Mouse (Mus musculus) hindlimb bud, embryonic 11.5 days (tissue): ENCODE measurements around the gene Ifne.
A peak's percentile ranks its signal among the peaks of the same experiment; 100 is the strongest.

Experiments
- DNase-seq: peaks from one replicate; pipeline ENCODE4 v3.0.0-alpha.2; 2012; ENCODE audit warnings: low read depth, low spot score; ENCODE audit errors: extremely low spot score

Ifne gene

DNA sequence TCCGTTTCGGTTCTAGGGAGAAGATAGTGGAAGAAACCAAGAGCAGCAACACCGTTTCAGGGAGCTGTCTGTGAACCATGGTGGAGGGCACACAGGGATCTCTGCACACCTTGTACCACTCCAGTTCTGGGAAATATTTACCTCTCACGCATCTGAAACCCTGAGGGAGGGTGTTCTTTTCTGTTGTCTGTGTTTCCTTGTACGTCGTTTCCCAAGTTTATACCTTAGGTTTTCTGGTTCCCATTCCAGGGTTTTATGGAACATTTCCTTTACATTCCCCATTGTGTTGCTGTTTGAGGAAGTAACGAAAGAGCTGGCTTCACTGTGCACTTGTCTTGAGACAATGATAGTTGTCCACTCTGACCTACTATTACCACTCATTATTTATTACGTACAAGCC lies at the start of gene Ifne:
Gene Ifne, minus strand, starts transcription at position 101 of the 400 bp plus-strand sequence.
- DNase-seq: no peak

DNA sequence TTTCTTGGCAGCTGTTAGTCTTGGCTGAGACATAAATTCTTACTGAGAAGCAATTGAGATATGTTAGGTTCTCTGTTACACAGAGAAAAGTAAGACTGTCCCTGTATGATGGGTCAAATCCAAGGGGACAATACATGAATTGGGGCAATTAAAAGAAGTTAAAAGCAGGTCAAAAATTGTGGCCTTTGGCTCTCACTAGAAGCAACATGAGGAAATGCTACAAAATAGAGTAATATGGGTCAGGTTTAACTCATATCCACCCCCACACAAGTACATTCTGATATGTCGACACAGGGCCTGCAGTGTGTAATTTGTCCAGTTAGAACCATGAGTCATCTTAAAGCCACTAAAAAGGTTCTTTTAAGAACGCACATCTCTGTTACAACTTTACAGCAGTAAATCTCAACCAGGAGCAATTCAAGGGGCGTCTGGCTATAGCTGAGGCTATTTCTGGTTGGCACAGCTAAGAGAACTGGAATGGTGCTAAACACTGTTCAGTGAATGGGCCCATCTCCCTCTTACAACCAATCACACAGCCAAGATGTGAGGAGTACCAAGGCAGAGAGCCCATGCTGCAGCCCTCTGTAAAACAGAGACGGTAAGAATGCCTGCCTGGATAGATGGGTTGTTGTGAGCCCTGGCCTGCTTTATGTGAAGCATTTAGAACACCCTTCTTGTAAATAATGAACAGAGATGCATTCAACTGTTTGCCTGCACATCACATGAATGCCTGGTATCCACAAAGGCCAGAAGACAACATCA lies 48.5 kb upstream of the Ifne start:
- DNase-seq: no peak

- DNase-seq: no peak
Measured at GRCm38 (mm10) chr4:88927850-88928249, 47.8 kb upstream of the Ifne start.

- DNase-seq: no peak
Measured at GRCm38 (mm10) chr4:88926637-88927036, 46.6 kb upstream of the Ifne start.

DNA sequence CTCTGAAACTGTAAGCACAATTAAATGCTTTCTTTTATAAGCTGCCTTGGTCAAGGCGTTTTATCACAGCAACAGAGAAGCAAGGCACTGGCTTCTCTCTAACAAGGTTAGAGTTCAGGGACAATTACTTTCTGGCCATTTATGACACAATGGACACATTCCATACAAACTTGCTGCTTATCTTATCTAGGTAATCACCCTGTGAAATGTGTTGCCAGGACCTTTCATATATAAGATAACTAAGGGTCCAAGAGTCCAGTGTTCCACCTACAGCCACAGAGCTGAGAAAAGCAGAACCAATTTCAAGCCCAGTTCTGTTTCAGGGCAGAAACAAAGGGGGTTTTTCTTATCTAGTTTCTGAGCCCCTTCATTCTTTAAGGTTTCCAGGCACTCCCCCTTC lies 46.1 kb upstream of the Ifne start:
- DNase-seq: no peak

DNA sequence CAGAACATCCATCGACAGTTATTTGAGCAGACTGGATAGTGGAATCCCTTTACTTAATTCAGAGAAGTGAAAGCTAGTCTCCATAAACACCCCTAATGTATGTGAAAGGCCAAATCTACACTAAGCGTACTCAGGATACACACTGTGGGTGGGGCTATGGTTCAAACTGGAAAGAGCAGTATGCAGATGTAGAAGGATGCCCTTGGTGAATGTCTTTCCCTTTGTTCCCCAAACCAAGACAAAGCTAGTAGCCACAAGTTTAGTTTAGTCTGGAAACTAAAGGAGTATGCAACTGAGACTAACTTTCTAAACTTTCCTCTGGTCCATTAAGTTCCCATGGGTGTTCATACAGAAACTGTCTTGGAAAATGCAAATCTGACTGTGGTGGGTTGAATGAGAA lies 45.5 kb upstream of the Ifne start:
- DNase-seq: no peak

- no peak for DNase-seq
Measured at GRCm38 (mm10) chr4:88921280-88921679, 41.3 kb upstream of the Ifne start.

- no peak for DNase-seq
Measured at GRCm38 (mm10) chr4:88917770-88918460, 37.9 kb upstream of the Ifne start.

- no peak for DNase-seq
Measured at GRCm38 (mm10) chr4:88916306-88916705, 36.3 kb upstream of the Ifne start.

GRCm38 (mm10) chr4:88913984-88914383 lies 34.0 kb upstream of the Ifne start:
- DNase-seq: no peak

DNA sequence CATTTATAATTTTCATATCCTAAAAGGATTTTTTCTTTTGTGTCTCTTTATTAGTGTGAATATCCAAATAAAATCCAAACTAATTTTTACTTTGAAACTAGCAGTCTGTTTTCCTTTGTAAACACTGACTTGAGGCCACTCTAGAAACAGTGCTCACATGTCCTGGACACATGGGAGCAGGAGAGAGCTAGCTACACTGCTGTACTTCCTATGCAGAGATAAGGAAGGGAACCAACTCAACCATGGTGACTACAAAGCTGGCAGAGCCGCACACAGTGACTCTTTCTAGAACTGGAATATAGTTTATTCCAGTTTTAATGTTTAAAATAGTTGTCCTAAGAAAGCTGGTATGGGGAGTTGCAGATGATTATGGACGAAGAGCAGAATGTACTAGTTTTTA lies 32.9 kb upstream of the Ifne start:
- no peak for DNase-seq

- no peak for DNase-seq
Measured at GRCm38 (mm10) chr4:88912187-88912586, 32.2 kb upstream of the Ifne start.

DNA sequence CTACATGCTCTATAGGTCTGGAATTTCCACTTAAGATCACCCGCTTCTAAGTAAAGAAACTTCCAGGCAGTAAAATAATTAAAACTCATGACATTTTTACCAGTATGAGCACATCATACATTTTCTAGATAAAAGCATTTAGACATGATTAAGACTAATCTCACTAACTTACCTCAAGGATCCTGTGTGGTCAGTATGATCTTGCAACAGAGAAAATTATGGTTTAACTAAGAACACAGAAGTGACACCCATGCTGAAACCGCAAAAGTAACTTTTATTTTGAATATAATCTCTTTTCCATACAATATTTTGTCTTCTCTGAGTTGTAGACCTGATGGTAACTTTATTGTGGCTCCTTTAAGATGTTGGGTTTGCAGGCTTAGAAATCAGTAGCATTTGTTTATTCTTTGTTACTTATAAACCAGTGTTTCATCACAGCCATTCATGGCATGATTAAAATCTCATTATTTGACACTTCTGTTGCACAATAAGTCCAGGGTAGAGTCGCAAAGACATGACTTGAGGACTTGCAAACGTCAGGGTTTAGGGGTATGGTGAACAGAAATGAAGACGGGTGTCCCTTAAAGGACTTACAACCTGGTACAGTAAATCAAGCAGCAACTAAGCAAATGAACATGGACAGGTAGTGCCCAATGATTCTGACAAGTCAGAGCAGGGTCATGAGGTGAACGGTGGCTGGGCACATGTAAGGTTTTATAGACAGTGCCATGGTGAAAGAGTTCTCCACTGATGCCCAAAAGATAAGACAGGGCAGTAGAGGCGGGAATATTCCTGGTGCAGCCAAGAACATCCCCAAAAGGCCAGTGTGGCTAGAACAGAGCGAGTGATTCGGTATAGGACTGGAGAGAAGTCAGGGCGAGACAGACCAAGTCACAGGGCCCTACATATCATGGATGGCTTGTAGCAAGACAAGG lies 29.9 kb upstream of the Ifne start:
- DNase-seq: no peak

DNA sequence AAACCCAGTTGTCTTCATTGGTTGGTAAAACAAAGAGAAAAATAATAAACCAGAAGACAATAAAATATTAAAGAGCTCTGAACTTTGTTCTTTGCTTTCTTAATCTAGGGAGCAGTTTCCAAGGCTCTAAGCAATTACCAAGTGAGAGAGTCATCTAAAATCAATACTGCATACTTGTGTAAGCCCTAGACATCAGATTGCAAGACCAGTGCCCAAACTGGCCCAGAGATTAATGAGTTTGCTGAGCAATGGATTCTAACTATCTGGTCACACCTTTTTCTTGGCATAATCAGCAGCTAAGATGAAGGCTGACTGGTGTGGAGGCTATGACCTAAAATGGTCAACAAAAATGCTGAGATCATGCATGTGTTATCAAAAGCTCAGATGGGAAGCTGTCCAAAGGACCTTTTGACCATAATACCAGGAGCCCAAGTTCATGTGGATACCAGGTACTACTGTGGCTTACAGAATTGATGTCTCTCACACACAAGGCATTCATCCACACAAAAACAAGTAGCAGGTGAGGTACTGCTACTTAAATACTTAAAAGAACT lies 13.3 kb upstream of the Ifne start:
- DNase-seq: no peak

DNA sequence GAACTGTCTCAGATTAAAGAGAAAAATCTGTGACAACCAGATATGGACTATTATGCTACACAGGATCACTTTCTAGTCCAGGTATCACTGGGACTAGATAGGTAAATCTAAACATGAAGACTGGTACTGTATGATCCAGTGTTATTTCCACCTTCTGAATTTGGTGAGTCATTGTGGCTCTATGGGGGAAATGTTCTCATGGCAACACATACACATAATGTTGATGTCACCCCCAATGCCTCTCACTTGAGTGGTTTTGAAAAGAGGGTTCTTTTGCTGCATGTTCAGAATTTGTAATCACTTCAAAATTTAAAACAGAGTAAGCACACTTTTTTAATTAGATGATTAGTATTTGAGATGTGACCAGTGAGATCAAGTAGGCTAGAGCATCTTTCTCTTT lies 8.2 kb upstream of the Ifne start:
- no peak for DNase-seq

DNA sequence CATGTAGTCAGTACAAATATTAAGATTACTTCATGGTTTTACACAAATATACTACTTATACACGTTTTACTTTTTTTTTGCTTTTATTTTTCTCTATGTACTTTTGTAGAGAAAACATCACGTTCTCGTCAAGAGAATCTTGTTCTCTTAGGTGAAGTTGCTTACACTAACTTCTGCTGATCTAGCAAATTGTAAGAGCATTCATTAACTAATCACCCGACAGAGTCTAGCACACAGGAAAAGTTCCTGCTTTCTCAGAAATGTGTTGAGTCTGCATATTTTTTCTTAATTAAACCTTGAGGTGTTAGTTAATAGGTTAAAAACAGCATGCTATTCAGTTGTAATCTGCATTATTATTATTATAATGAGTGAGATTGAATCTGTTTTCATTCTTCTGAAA lies 1.2 kb downstream of the Ifne start:
- no peak for DNase-seq

- DNase-seq: no peak
Measured at GRCm38 (mm10) chr4:88878246-88878645, 1.8 kb downstream of the Ifne start.

DNA sequence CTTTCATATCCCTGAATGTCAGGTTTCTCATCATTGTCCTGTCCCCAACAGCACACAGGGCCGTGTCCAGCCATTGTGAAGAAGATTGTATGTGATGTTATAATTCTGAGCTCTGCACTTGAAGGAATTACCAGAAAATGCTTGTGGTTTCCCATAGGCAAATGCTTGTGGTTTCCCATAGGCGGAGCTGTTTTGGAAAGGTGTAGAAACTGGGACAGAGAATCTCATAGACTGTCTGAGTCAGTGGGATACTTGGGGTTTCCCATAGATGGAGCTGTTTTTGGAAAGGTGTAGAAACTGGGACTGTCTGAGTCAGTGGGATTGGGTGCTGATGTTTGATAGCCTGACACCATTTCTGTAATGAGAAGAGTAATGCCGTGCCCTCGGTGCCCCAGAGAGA lies 3.5 kb downstream of the Ifne start:
- DNase-seq: no peak

DNA sequence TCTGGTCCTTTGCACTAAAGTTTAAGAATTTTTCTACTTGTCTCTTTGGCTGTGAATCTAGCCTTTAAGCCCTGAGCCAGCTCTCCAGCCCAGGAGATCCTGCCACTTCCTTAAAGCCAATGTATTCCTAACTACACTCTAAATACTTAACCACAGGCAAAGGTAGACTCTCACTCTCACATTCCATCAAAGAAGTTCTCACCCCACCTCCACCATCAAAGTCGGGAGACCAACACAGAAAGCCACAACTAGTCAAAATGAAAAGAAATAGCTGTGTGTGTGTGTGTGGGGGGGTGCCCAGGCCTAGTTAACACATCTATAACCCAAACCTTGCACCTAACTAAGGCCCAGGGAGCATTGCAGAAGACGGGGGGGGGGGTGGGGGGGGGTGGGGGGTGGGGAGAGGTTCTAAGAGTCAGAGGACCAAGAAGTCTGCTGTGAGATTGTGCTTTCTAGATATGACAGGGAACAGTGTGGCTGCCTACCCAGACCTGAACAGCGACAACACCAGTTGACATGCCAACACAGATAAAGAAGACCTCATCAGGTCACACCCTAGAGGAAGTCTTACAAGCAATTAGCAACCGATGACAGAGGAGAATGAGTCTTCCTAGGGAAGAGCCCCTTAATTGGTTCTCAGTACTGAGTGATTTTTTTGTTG lies 4.4 kb downstream of the Ifne start:
- no peak for DNase-seq

DNA sequence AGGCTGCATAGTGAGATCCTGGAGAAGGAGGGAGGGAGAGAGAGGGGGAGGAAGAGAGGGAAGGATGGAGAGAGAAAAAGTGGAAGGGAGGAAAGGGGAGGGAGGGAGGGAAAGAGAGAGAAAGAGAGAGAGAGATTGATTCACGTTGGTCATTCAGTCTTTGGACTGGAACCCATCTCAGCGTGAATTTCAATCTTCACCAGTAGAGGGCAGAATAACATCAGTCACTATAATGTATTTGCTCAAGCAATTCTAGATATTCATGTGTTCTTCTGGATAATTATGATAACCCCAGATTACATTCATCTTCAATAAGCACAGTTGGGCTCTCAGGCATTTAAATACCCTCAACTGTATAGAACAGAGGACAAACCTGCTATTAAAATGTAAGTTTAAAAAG lies 7.3 kb downstream of the Ifne start:
- DNase-seq: peak; percentile 44
